Mouse (Mus musculus) liver, embryonic 12.5 days (tissue): ENCODE measurements around the gene Fat1. TPM values are rescaled to one million over a fixed set of nuclear protein-coding genes. Genes with fewer than 3 reads are reported as not detected.

Source experiments
- ATAC-seq: fragments of 200-750 bp; cut with Nextera tagmentation; 2 replicates; pipeline ENCODE4 v1.8.0; 2017; ENCODE audit warnings: moderate number of reproducible peaks, mild to moderate bottlenecking, moderate library complexity
- H3K27ac ChIP-seq: fragments of 300-500 bp; sonication (generic); 2 replicates; pipeline ENCODE4 v1.5.1; 2016; ENCODE audit warnings: mild to moderate bottlenecking
- H3K27me3 ChIP-seq: fragments of 300-500 bp; sonication (generic); replicated peaks from 2 replicates; pipeline ENCODE4 v1.6.1; 2016; ENCODE audit warnings: mild to moderate bottlenecking, moderate library complexity
- H3K36me3 ChIP-seq: fragments of 300-500 bp; sonication (generic); 2 replicates; pipeline ENCODE4 v1.6.1; 2016; ENCODE audit warnings: mild to moderate bottlenecking, moderate library complexity
- H3K4me1 ChIP-seq: fragments of 300-500 bp; sonication (generic); 2 replicates; pipeline ENCODE4 v1.6.1; 2016
- H3K4me2 ChIP-seq: fragments of 300-500 bp; sonication (generic); 2 replicates; pipeline ENCODE4 v1.6.1; 2016; ENCODE audit warnings: mild to moderate bottlenecking, moderate library complexity
- H3K4me3 ChIP-seq: fragments of 300-500 bp; sonication (generic); 2 replicates; pipeline ENCODE4 v1.5.1; 2016; ENCODE audit warnings: mild to moderate bottlenecking, moderate library complexity
- H3K9ac ChIP-seq: fragments of 300-500 bp; sonication (generic); 2 replicates; pipeline ENCODE4 v1.6.1; 2016; ENCODE audit warnings: mild to moderate bottlenecking, moderate library complexity
- H3K9me3 ChIP-seq: fragments of 300-500 bp; sonication (generic); replicated peaks from 2 replicates; pipeline ENCODE4 v1.6.1; 2016; ENCODE audit warnings: mild to moderate bottlenecking, moderate library complexity
- WGBS: fragments of 180-500 bp; shearing (Covaris S2); methylation state at CpG from one replicate; pipeline ENCODE4 v1.1.7; 2016; ENCODE audit not compliant: insufficient replicate concordance; 5-methylcytosine and 5-hydroxymethylcytosine counted together
- polyA plus RNA-seq: library from polyadenylated mRNA; unstranded; fragments of >200 nt; fragmentation: Nextera tagmentation; extraction: Ambion mirVana; gene quantifications from 2 replicates; pipeline ENCODE4 v1.2.1, GENCODE M21; 2016

Fat1 gene
- polyA plus RNA-seq, 1 experiment from 2014 or later, result 1.8 TPM

DNA sequence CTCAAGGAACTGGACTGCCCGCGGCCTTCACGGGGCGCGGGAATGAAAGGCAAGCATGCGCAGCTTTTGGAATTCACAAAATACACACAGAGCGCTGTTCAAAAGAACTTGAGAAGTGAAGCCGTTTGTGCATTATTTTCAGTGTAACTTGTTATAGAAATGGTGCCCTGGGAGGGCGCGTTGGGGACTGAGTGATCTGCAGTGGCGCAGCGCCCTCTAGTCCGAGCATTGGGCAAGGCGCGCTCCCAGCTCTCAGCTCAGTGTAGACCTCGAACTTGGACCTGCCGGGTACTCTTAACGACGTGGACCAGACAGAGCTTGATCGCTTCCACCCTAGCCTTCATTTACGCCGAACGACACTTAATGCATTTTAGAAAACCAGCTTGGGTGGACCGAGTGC lies 494 bp downstream of the Fat1 start:
- H3K9ac ChIP-seq, result no peak overlapping the region

DNA sequence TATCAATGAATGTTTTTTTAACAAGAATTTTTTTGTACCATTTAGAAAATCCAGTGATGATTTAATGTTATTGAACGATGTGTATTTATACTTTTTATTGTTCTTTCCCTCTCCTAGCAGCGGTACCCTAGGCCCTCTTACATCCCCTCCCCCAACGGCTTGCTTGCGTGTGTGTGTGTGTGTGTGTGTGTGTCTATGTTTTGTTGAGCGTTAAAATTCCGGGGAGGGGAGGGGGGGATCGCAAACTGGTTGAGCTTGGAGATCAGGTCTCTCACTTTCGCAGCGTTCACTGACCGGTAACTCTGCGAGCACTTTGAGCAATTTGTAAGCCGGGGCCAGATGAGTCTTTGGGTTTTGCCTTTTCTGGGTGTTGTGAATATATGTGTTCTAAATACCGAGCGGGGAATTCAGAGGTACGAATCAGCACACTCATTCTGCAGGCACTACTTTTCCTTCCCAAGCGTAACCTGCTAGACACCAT lies 1.3 kb downstream of the Fat1 start:
- no peak overlapping the region for H3K27ac ChIP-seq
- H3K9ac ChIP-seq, result no peak overlapping the region
- peak overlapping the region; percentile 65 for H3K4me2 ChIP-seq
- WGBS, result 2% methylated on average over 15 of the region's 16 CpGs
- ATAC-seq, result no peak
- H3K36me3 ChIP-seq, result no peaks in the 10 kb centered on the region
- H3K4me3 ChIP-seq, result peak overlapping the region; percentile 56
- H3K9me3 ChIP-seq, result no peaks in the 10 kb centered on the region
- H3K4me1 ChIP-seq, result 0 out of 2 replicates have a peak, but pooled peaks cover 4% of the 10 kb centered on the region
- H3K27me3 ChIP-seq, result peaks cover 76% of the 10 kb centered on the region

More for the DNA sequence above, 494 bp downstream of the Fat1 start:
- 0% methylated on average over 24 of the region's 24 CpGs for WGBS
- Histone ChIP-seq H3K4me3 (peak overlapping the region; percentile 56), H3K36me3 (no peaks in the 10 kb centered on the region), H3K27me3 (peaks cover 70% of the 10 kb centered on the region), H3K4me2 (peak overlapping the region; percentile 65), H3K27ac (peak overlapping the region; percentile 25; the same call in 1 of the 2 replicates), H3K4me1 (0 out of 2 replicates have a peak, but pooled peaks cover 4% of the 10 kb centered on the region), H3K9me3 (no peaks in the 10 kb centered on the region)
- ATAC-seq, result 0 out of 2 replicates have a peak, but pooled peaks have one; percentile 33

DNA sequence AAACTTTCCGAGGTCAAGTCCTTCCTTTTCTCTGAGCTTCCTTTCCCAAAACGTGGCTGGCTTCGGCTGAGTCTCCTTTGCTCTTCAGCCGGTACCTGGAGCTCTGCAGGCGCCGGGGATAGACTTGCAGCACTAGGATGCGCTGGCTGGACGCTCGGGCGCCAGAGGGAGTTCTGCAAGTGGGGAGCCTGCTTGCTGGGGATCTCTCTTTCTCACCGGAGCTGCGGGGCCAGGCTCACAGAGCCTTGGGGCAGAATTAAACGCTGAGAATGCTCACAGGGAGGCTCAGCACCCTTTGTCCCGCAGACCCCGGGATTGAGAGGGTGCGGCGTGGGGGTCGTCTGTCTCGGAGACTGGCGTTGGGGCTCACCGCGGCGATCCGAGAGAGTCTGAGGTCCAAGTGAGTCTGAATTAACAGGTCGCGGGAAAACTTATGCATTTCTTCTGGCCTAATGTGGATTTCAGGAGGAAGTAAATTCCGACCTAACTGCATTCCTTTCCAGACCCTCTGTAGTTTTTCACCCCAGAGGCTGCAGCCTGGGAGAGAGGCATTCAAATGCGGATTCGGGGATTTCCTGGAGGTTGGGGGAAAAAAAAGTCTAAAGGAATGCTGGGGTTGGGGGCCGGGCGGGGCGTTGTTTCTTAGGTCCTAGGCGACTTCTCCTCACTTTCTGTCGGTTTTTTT lies 2.0 kb downstream of the Fat1 start:
- H3K27me3 ChIP-seq, result peaks cover 76% of the 10 kb centered on the region

DNA sequence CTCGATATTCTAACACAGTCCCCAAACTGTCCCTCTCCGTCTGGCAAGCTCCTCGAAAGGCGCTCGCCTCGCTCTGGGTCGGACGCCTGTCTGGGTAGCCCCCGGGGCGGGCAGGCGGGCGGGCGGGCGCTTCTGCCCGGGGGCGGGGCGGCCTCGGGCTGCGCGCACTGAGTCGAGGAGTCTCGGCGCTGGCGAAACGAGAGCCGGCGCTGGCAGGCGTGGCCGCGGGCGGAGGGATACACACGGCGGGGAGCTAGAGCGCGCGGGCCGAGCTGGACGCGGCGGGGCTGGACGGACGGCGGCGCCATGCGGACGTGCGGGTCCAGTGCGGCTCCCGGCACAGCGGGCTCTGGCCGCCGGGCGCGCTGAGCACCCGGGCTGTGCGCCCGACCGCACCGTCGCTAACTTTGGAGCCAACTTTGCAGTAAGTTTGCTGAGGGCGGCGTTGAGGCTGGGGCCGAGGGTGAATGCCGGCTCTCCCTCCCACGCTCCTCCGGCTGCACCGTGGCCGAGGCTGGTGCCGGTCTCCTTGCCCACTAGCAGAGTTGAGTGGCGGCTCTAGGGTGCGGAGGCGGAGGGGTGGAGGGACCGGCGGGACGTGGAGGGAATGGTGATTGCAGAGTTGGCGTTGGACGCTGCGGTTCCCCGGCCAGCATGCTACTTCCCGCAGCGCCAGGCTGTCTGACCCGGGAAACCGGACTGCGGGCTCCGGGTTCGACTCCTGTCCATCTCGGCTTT lies 2.8 kb downstream of the Fat1 start:
- under 1% methylated on average over 74 of the region's 87 CpGs for WGBS
- no peaks in the 10 kb centered on the region for H3K36me3 ChIP-seq

More for the DNA sequence above, 2.0 kb downstream of the Fat1 start:
- Histone ChIP-seq H3K9me3 (no peaks in the 10 kb centered on the region), H3K4me2 (peak overlapping the region; percentile 65), H3K9ac (no peak overlapping the region), H3K36me3 (no peaks in the 10 kb centered on the region), H3K4me3 (peak overlapping the region; percentile 56), H3K4me1 (0 out of 2 replicates have a peak, but pooled peaks cover 4% of the 10 kb centered on the region), H3K27ac (0 out of 2 replicates have a peak overlapping the region, but pooled peaks have one; percentile 14)
- 1% methylated on average over 34 of the region's 34 CpGs for WGBS
- ATAC-seq, result no peak

DNA sequence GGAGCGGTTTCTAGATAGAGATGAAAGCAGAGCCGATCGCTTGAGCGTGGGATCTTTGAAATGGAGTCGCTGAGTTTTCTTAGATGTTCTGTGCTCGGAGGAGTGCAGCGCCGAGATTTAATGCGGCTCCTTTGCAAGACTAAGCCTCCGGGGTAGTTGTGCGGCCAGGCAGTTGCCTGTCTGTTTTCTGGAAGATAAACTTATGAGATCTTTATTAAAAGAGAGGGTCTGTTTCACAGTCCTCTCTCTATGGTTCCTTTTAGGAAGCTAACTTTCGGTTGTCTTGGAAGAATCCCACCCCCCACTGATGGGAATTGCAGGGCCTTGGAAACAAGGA lies 3.4 kb downstream of the Fat1 start:
- H3K9ac ChIP-seq, result peak overlapping the region; percentile 48; the same call in 1 of the 2 replicates

More for the DNA sequence above, 2.8 kb downstream of the Fat1 start:
- Histone ChIP-seq H3K4me3 (peak overlapping the region; percentile 56), H3K9ac (peak overlapping the region; percentile 48; the same call in 1 of the 2 replicates), H3K9me3 (no peaks in the 10 kb centered on the region), H3K4me2 (peak overlapping the region; percentile 65), H3K4me1 (0 out of 2 replicates have a peak, but pooled peaks cover 4% of the 10 kb centered on the region), H3K27ac (0 out of 2 replicates have a peak overlapping the region, but pooled peaks have one; percentile 54), H3K27me3 (peaks cover 70% of the 10 kb centered on the region)
- ATAC-seq, result peak; percentile 77

DNA sequence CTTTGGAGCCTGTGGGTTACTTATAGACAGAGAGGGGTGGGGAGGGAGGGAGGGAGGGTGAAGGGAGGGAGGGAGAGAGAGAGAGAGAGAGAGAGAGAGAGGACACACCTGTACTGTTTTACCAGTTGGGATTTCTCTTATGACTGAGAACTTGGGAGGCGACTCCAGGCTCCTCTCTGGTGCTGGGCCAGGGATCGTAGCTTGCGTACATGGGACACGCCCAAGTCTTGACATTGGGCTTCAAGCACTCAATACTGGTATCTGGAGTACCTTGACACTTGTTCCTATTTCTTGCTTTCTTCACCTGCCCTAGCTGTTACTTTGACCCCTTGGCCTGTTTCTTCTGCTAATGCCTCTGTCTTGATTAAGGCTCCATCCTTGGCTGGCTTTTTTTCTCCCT lies 10.3 kb downstream of the Fat1 start:
- H3K9me3 ChIP-seq, result no peaks in the 10 kb centered on the region
- H3K4me1 ChIP-seq, result peaks cover 3% of the 10 kb centered on the region; the same call in 1 of the 2 replicates
- WGBS, result 86% methylated on average over 4 of the region's 4 CpGs
- H3K4me2 ChIP-seq, result no peak overlapping the region
- ATAC-seq, result no peak
- no peak overlapping the region for H3K9ac ChIP-seq
- H3K27ac ChIP-seq, result no peak overlapping the region
- H3K36me3 ChIP-seq, result peaks cover 5% of the 10 kb centered on the region
- H3K4me3 ChIP-seq, result no peak overlapping the region
- peaks cover 6% of the 10 kb centered on the region; the same call in 1 of the 2 replicates for H3K27me3 ChIP-seq

More for the DNA sequence above, 3.4 kb downstream of the Fat1 start:
- peak overlapping the region; percentile 65 for H3K4me2 ChIP-seq
- no peaks in the 10 kb centered on the region for H3K36me3 ChIP-seq
- no peak for ATAC-seq
- 0 out of 2 replicates have a peak, but pooled peaks cover 4% of the 10 kb centered on the region for H3K4me1 ChIP-seq
- H3K27ac ChIP-seq, result 0 out of 2 replicates have a peak overlapping the region, but pooled peaks have one; percentile 54
- WGBS, result 2% methylated on average over 12 of the region's 12 CpGs
- H3K9me3 ChIP-seq, result no peaks in the 10 kb centered on the region
- H3K27me3 ChIP-seq, result peaks cover 67% of the 10 kb centered on the region
- H3K4me3 ChIP-seq, result peak overlapping the region; percentile 56

DNA sequence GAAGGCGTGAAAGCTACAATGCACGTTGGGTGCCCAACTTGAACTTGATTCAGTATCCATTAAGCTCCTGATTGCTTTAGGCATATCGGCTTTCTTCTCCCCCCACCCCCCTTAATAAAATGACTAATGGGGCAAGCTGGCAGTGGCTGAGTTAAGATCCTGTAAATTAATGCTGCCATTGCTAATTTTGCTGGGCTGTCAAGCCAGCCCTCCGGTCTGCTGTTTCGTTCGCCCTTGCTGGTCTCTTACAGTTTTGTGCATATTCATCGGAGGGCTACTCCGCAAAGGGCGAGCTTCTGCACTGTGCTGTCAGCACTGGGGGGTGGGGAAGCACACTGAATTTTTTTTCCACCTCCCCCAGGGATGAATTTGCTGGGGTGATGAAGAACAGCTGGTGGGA lies 13.3 kb downstream of the Fat1 start:
- no peak overlapping the region for H3K9ac ChIP-seq
- H3K27me3 ChIP-seq, result no peaks in the 10 kb centered on the region
- peaks cover 3% of the 10 kb centered on the region; the same call in 1 of the 2 replicates for H3K4me1 ChIP-seq
- H3K4me3 ChIP-seq, result no peak overlapping the region
- whole genome bisulfite sequencing, result 74% methylated on average over 9 of the region's 9 CpGs
- H3K27ac ChIP-seq, result no peak overlapping the region
- H3K36me3 ChIP-seq, result peaks cover 35% of the 10 kb centered on the region
- no peak for ATAC-seq
- H3K4me2 ChIP-seq, result no peak overlapping the region
- H3K9me3 ChIP-seq, result 0 out of 2 replicates have a peak, but pooled peaks cover 7% of the 10 kb centered on the region

DNA sequence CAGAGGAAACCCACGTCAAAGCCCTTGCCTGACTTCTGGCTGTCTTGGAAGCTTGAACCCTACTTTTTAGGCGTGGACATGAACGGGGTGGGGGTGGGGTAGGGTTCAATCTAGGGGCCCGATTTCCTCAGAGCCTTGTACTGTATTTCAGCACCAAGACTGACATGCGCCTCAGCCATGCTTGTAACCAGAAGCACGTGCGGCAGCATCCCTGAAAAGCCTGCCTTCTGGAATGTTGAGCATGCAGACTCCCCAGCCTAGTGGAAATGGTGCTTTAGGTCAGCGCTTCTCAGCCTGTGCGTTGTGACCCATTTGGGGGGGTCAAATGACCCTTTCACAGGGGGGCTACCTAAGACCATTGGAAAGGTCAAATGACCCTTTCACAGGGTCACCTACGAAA lies 25.2 kb downstream of the Fat1 start:
- Histone ChIP-seq H3K4me1 (no peaks in the 10 kb centered on the region), H3K36me3 (no peaks in the 10 kb centered on the region), H3K27ac (no peak overlapping the region), H3K27me3 (no peaks in the 10 kb centered on the region; the same call in 1 of the 2 replicates), H3K9ac (no peak overlapping the region), H3K9me3 (no peaks in the 10 kb centered on the region), H3K4me3 (no peak overlapping the region), H3K4me2 (no peak overlapping the region)
- 51% methylated on average over 10 of the region's 10 CpGs for WGBS
- no peak for ATAC-seq

DNA sequence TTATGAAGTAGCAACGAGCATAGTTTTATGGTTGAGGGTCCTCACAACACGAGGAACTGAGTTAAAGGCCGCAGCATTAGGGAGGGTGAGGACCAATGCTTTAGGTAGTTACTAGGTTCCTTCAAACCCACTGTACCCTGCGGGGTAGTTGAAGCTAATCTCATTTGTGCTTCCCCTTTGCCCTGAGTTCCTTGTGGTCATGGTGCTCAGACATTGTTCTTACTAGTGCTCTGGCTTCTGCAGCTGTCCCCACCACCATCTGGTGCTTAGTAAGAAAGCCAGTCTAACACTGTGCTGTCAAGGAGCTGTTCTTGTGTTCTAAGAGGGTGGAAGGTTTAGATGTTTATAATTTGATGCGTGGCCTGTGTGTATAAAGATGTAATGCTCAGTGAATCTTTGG lies 25.7 kb downstream of the Fat1 start:
- 43% methylated on average over 5 of the region's 5 CpGs for WGBS
- Histone ChIP-seq H3K4me2 (no peak overlapping the region), H3K27ac (no peak overlapping the region)

DNA sequence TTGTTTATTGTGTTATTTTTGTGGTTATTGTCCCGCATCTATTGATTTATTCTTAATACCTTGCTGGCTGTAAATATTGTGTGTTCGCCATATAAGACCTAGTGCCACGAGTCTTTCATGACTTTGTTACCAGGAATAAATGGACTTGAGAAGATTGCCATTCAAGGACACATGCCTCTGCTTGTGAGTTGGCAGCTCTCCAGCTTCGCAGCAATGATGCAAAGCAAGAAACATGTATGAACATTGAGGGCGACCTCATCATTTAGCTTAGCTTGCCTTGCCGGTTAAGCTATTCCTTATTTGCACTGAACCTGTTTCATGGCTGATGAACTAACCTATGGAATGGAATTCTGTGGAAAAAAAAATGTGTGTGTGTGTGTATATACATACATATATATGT lies 26.2 kb downstream of the Fat1 start:
- Histone ChIP-seq H3K27me3 (no peaks in the 10 kb centered on the region; the same call in 1 of the 2 replicates), H3K4me3 (no peak overlapping the region), H3K9ac (no peak overlapping the region), H3K9me3 (no peaks in the 10 kb centered on the region), H3K4me2 (no peak overlapping the region), H3K27ac (no peak overlapping the region), H3K36me3 (no peaks in the 10 kb centered on the region), H3K4me1 (no peaks in the 10 kb centered on the region)
- ATAC-seq, result no peak
- WGBS, result 71% methylated on average over 6 of the region's 6 CpGs

More for the DNA sequence above, 25.7 kb downstream of the Fat1 start:
- H3K36me3 ChIP-seq, result no peaks in the 10 kb centered on the region
- H3K27me3 ChIP-seq, result no peaks in the 10 kb centered on the region; the same call in 1 of the 2 replicates
- no peaks in the 10 kb centered on the region for H3K4me1 ChIP-seq
- no peak overlapping the region for H3K9ac ChIP-seq
- H3K9me3 ChIP-seq, result no peaks in the 10 kb centered on the region
- no peak overlapping the region for H3K4me3 ChIP-seq
- no peak for ATAC-seq

DNA sequence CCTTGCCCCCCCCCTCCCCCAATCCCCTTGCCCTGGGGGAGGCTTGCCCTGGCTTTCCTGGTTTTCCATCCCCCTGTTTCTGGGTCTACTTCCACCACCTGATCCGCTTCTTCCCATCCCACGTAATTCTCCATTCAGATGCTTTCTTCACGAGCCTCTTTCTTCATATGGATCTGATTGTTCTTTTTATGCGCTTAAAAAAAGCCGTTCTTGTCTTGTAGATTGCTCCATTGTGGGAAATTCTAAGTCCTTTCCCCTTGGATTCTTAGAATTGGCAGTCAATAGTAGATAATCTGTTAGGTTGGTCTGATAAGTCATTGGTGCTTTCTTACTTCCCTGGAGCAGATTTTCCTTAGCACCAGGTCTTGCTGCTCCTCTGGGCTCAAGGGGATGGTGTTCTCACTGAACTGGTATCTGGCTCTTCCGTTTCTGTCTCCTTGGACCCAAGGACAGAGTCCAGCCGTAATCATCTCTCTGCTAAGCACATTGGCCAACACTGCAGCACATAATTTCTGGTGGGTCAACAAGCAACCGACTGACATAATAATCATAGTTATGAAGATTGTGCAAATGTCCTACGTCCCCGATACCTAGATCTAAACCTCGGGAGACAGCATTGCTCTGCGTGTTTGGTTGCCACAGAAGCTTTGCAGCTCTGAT lies 27.5 kb downstream of the Fat1 start:
- Histone ChIP-seq H3K4me3 (no peak overlapping the region), H3K27me3 (no peaks in the 10 kb centered on the region; the same call in 1 of the 2 replicates), H3K36me3 (no peaks in the 10 kb centered on the region), H3K4me1 (no peaks in the 10 kb centered on the region), H3K4me2 (no peak overlapping the region), H3K9me3 (no peaks in the 10 kb centered on the region), H3K27ac (no peak overlapping the region), H3K9ac (no peak overlapping the region)
- no peak for ATAC-seq
- WGBS, result 71% methylated on average over 12 of the region's 12 CpGs
